Mouse (Mus musculus): ENCODE results near the gene Enc1. TPM values are rescaled to one million over a fixed set of nuclear protein-coding genes. Genes with fewer than 3 reads are reported as not detected.
"Not testable (repeated sequence)": the region's sequence is repeated elsewhere in the genome, so short reads cannot be mapped to it uniquely, and the experiment has no call there.

Enc1 gene
- polyA plus RNA-seq, 1 experiment from 2014 or later: 3.5 TPM

- H3K27ac ChIP-seq (replicated peaks): no peak overlapping the region
- no peaks in the 10 kb centered on the region for H3K4me1 ChIP-seq (replicated peaks; ENCODE audit: control insufficient read depth, insufficient read depth)
- H3K9ac ChIP-seq (ENCODE audit: low read length): no peak overlapping the region
- no peaks in the 10 kb centered on the region for H3K36me3 ChIP-seq (ENCODE audit: control insufficient read depth, insufficient read depth, low read length)
- DNase-seq (ENCODE audit: low spot score) (no peak), ATAC-seq (ENCODE audit: low FRiP score, low TSS enrichment) (0 out of 2 replicates have a peak, but pooled peaks have one; percentile 33)
- H3K9me3 ChIP-seq (ENCODE audit: control insufficient read depth, low read length): no peaks in the 10 kb centered on the region
- H3K4me2 ChIP-seq (replicated peaks; ENCODE audit: low read depth): no peak overlapping the region
- TF ChIP-seq CTCF (IDR thresholded peaks at IDR 0.05; ENCODE audit: low read depth) (no peak), EP300 (optimal IDR thresholded peaks at IDR 0.05) (no peak)
- no peak overlapping the region for H3K4me3 ChIP-seq (ENCODE audit: low read depth, low read length)
- no peaks in the 10 kb centered on the region for H3K27me3 ChIP-seq (ENCODE audit: control insufficient read depth, insufficient read depth, low read length)
- 54% methylated on average over 6 of the region's 8 CpGs for WGBS
Observed at GRCm38 (mm10) chr13:97261549-97261948, 20.6 kb downstream of the Enc1 start.

DNA sequence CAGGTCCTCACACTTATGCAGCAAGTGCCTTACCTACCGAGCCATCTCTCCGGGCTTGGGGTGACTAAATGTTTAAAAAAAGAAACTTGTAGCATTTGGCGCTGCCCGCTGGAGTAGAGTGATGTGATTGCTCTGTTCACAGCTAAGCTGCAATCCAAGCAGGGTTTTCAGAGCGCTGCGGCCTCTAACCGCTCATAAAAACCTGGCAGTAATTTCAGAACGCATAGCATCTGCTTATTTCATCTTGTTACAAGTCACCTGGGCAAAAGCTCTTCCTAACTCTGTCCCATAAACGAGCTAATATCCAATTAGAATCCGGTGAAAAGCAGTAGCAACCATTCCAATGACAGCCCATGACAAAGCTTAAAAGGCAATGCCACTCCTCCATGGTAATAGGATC lies 21.8 kb downstream of the Enc1 start:
- 79% methylated on average over 10 of the region's 10 CpGs for WGBS
- Histone ChIP-seq H3K4me2 (replicated peaks; ENCODE audit: low read depth) (no peak overlapping the region), H3K9me3 (ENCODE audit: control insufficient read depth, low read length) (no peaks in the 10 kb centered on the region), H3K36me3 (ENCODE audit: control insufficient read depth, insufficient read depth, low read length) (no peaks in the 10 kb centered on the region), H3K4me1 (replicated peaks; ENCODE audit: control insufficient read depth, insufficient read depth) (no peaks in the 10 kb centered on the region), H3K9ac (ENCODE audit: low read length) (no peak overlapping the region), H3K27me3 (ENCODE audit: control insufficient read depth, insufficient read depth, low read length) (no peaks in the 10 kb centered on the region), H3K4me3 (ENCODE audit: low read depth, low read length) (no peak overlapping the region), H3K27ac (replicated peaks) (no peak overlapping the region)
- no peak for DNase-seq (ENCODE audit: low spot score)
- no peak for TF ChIP-seq EP300 (optimal IDR thresholded peaks at IDR 0.05)
- no peak for TF ChIP-seq CTCF (IDR thresholded peaks at IDR 0.05; ENCODE audit: low read depth)
- ATAC-seq (ENCODE audit: low FRiP score, low TSS enrichment): no peak

GRCm38 (mm10) chr13:97265534-97265933 lies 24.6 kb downstream of the Enc1 start:
- H3K9ac ChIP-seq (ENCODE audit: low read length); H3K9me3 ChIP-seq (ENCODE audit: control insufficient read depth, low read length); H3K36me3 ChIP-seq (ENCODE audit: control insufficient read depth, insufficient read depth, low read length); H3K4me2 ChIP-seq (replicated peaks; ENCODE audit: low read depth); H3K27me3 ChIP-seq (ENCODE audit: control insufficient read depth, insufficient read depth, low read length); H3K27ac ChIP-seq (replicated peaks); DNase-seq (ENCODE audit: low spot score); H3K4me3 ChIP-seq (ENCODE audit: low read depth, low read length); H3K4me1 ChIP-seq (replicated peaks; ENCODE audit: control insufficient read depth, insufficient read depth); ATAC-seq (ENCODE audit: low FRiP score, low TSS enrichment): not testable (repeated sequence)
- 90% methylated on average over 6 of the region's 6 CpGs for WGBS

- Histone ChIP-seq H3K36me3 (ENCODE audit: control insufficient read depth, insufficient read depth, low read length) (no peaks in the 10 kb centered on the region), H3K9me3 (ENCODE audit: control insufficient read depth, low read length) (no peaks in the 10 kb centered on the region), H3K4me2 (replicated peaks; ENCODE audit: low read depth) (no peak overlapping the region), H3K4me3 (ENCODE audit: low read depth, low read length) (no peak overlapping the region), H3K9ac (ENCODE audit: low read length) (no peak overlapping the region), H3K27me3 (ENCODE audit: control insufficient read depth, insufficient read depth, low read length) (no peaks in the 10 kb centered on the region), H3K27ac (replicated peaks) (no peak overlapping the region), H3K4me1 (replicated peaks; ENCODE audit: control insufficient read depth, insufficient read depth) (no peaks in the 10 kb centered on the region)
- TF ChIP-seq EP300 (optimal IDR thresholded peaks at IDR 0.05) (no peak), CTCF (IDR thresholded peaks at IDR 0.05; ENCODE audit: low read depth) (no peak)
- no peak for ATAC-seq (ENCODE audit: low FRiP score, low TSS enrichment)
- WGBS: 53% methylated on average over 2 of the region's 2 CpGs
- no peak for DNase-seq (ENCODE audit: low spot score)
Observed at GRCm38 (mm10) chr13:97270723-97271122, 29.8 kb downstream of the Enc1 start.

GRCm38 (mm10) chr13:97271641-97272040 lies 30.7 kb downstream of the Enc1 start:
- Histone ChIP-seq H3K4me3 (ENCODE audit: low read depth, low read length) (no peak overlapping the region), H3K36me3 (ENCODE audit: control insufficient read depth, insufficient read depth, low read length) (no peaks in the 10 kb centered on the region), H3K9me3 (ENCODE audit: control insufficient read depth, low read length) (no peaks in the 10 kb centered on the region), H3K27me3 (ENCODE audit: control insufficient read depth, insufficient read depth, low read length) (no peaks in the 10 kb centered on the region), H3K4me1 (replicated peaks; ENCODE audit: control insufficient read depth, insufficient read depth) (no peaks in the 10 kb centered on the region), H3K9ac (ENCODE audit: low read length) (no peak overlapping the region), H3K27ac (replicated peaks) (no peak overlapping the region), H3K4me2 (replicated peaks; ENCODE audit: low read depth) (no peak overlapping the region)
- ATAC-seq (ENCODE audit: low FRiP score, low TSS enrichment): no peak
- TF ChIP-seq CTCF (IDR thresholded peaks at IDR 0.05; ENCODE audit: low read depth) (no peak), EP300 (optimal IDR thresholded peaks at IDR 0.05) (no peak)
- 66% methylated on average over 6 of the region's 6 CpGs for WGBS
- no peak for DNase-seq (ENCODE audit: low spot score)

- WGBS: 66% methylated on average over 3 of the region's 3 CpGs
- no peak for DNase-seq (ENCODE audit: low spot score)
Observed at GRCm38 (mm10) chr13:97274757-97275156, 33.9 kb downstream of the Enc1 start.

More at GRCm38 (mm10) chr13:97274757-97275156, 33.9 kb downstream of the Enc1 start:
- no peak for ATAC-seq (ENCODE audit: low FRiP score, low TSS enrichment)
- no peak overlapping the region for H3K4me3 ChIP-seq (ENCODE audit: low read depth, low read length)
- no peak overlapping the region for H3K9ac ChIP-seq (ENCODE audit: low read length)
- H3K27me3 ChIP-seq (ENCODE audit: control insufficient read depth, insufficient read depth, low read length): no peaks in the 10 kb centered on the region
- H3K4me2 ChIP-seq (replicated peaks; ENCODE audit: low read depth): no peak overlapping the region
- TF ChIP-seq EP300 (optimal IDR thresholded peaks at IDR 0.05): no peak
- TF ChIP-seq CTCF (IDR thresholded peaks at IDR 0.05; ENCODE audit: low read depth): no peak
- no peaks in the 10 kb centered on the region for H3K4me1 ChIP-seq (replicated peaks; ENCODE audit: control insufficient read depth, insufficient read depth)
- H3K36me3 ChIP-seq (ENCODE audit: control insufficient read depth, insufficient read depth, low read length): no peaks in the 10 kb centered on the region
- H3K9me3 ChIP-seq (ENCODE audit: control insufficient read depth, low read length): no peaks in the 10 kb centered on the region
- no peak overlapping the region for H3K27ac ChIP-seq (replicated peaks)

Data from stomach, postnatal 0 days (tissue).